Mouse (Mus musculus): Measurements from ENCODE around the gene Pcdh15.

DNA sequence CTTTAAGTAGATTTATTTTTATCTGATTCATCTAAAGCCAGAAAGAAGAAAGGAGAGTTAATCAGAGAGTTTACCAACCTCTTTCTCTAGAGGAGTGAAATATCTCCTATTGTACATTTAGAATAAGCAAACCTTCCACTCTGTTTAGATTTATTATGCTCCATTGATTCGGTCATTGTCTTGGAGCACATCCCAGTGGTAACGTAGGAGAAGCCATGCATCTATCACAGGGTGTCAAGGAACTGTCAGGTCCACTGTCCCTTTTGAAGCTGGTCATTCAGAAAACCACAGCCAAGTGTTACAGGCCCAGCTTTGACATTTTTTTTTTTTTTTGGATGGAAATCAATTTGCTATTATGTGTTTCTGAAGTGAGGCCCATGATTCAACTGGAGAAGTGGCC lies 384.9 kb downstream of the Pcdh15 start:
- TF ChIP-seq CTCF (IDR thresholded peaks at IDR 0.05; ENCODE audit: low read depth, low read length) (no peak), POLR2A (IDR thresholded peaks at IDR 0.05; ENCODE audit: borderline replicate concordance, low read depth, low read length) (no peak)

Measured in bone marrow macrophage, adult 2 months (primary cell).